9 mouse cellular contexts compared by ENCODE assay signal in the genomic region with DNA sequence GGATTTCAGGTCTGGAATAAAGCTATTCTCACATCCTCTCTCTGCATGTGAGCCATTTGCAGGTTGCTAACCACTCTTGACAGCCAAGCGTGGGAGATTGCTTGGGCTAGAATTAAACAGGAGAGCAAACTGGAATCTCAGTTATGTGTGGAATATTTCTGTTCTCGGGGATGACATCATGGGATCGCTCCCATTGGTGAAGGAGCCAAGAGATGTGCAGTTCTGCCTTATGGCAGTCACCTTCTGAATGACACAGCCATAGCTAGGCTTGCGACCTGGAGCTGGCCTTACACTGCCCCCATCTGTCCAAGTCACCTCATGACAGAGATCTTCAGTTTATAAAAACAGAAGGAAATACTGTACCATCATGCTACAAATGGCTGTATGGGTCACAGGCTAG.
A peak's percentile ranks its signal among the peaks of the same experiment; 100 is the strongest.
DNase-seq lines count a peak whose midpoint lies in the region; ATAC-seq and TF ChIP-seq lines count a peak whose summit lies in the region.
"Had no signal": no experiment of that assay in that cellular context is flagged by ENCODE, and none has a peak within 500 bp of the region (broad histone marks: within the 10 kb centered on the region; RNA-seq: fewer than 3 reads in every experiment).

No protein-coding gene starts in this region.

- H3K9ac ChIP-seq in neural tube, embryonic 12.5 days: no peak overlapping the region
- H3K9ac ChIP-seq: heart, embryonic 15.5 days had no signal

- no peaks in the 10 kb centered on the region for H3K27me3 ChIP-seq in cerebellum, adult 2 months (ENCODE audit: control insufficient read depth, insufficient read depth, low read length)
- H3K27me3 ChIP-seq in neural tube, embryonic 12.5 days (replicated peaks): no peaks in the 10 kb centered on the region
- H3K27me3 ChIP-seq: heart, embryonic 15.5 days had no signal

- H3K9me3 ChIP-seq in neural tube, embryonic 12.5 days: no peaks in the 10 kb centered on the region
- H3K9me3 ChIP-seq: heart, embryonic 15.5 days had no signal

- peaks cover 6% of the 10 kb centered on the region; the same call in 1 of the 2 replicates for H3K4me1 ChIP-seq in cerebellum, adult 2 months (ENCODE audit: control insufficient read depth, insufficient read depth, low read length)
- H3K4me1 ChIP-seq in neural tube, embryonic 12.5 days: no peaks in the 10 kb centered on the region; the same call in 1 of the 2 replicates
- H3K4me1 ChIP-seq: heart, embryonic 15.5 days had no signal

- TF ChIP-seq POLR2A in cerebellum, adult 2 months (IDR thresholded peaks at IDR 0.05; ENCODE audit: borderline replicate concordance, insufficient read depth, low read length): peak; percentile 14; the same call in 1 of the 2 replicates

- TF ChIP-seq CTCF in cerebellum, adult 2 months (IDR thresholded peaks at IDR 0.05; ENCODE audit: borderline replicate concordance, insufficient read depth, low read depth, low read length): peak; percentile 97

- H3K27ac ChIP-seq in cerebellum, adult 2 months (ENCODE audit: insufficient read depth, low read length): peak overlapping the region; percentile 88
- H3K27ac ChIP-seq in neural tube, embryonic 12.5 days: no peak overlapping the region
- H3K27ac ChIP-seq: heart, embryonic 15.5 days had no signal

- ATAC-seq in neural tube, embryonic 12.5 days (ENCODE audit: low FRiP score, low read depth): peak; percentile 85; the same call in 1 of the 2 replicates

- WGBS in cerebellum, adult 2 months: 8% methylated on average over 4 of the region's 4 CpGs
- WGBS in neural tube, embryonic 12.5 days: 55% methylated on average over 4 of the region's 4 CpGs

- intact Hi-C loops in left cerebral cortex, postnatal 10 days (cut with DNase I): loop anchor here (5.0 to 10.0 kb wide), 2 partner anchors 115 to 457 kb away; a partner anchor contains a TSS

- H3K4me2 ChIP-seq in neural tube, embryonic 12.5 days (replicated peaks): no peak overlapping the region
- H3K4me2 ChIP-seq: heart, embryonic 15.5 days had no signal

- DNase-seq in gastrocnemius, adult 18-20 months (ENCODE audit: low spot score): peak; percentile 22
- no peak for DNase-seq in gastrocnemius, adult 8-10 months (ENCODE audit: low spot score in 2 of 2)
- DNase-seq in cerebellum, adult 2 months: peak; percentile 88 to 94
- DNase-seq in frontal cortex, postnatal 10 days (ENCODE audit: low spot score in 2 of 2): peak; percentile 43 to 59
- peak; percentile 59 for DNase-seq in kidney, adult 18-20 months
- DNase-seq in left cerebral cortex, postnatal 10 days (ENCODE audit: extremely low spot score in 1 of 2, low spot score in 2 of 2): peak; percentile 53 to 61
- no peak for DNase-seq in thymus, postnatal 14 days

- H3K36me3 ChIP-seq in neural tube, embryonic 12.5 days: no peaks in the 10 kb centered on the region
- H3K36me3 ChIP-seq: heart, embryonic 15.5 days had no signal

- H3K4me3 ChIP-seq in cerebellum, adult 2 months (replicated peaks; ENCODE audit: insufficient read depth, low read depth, low read length): no peak overlapping the region
- H3K4me3 ChIP-seq in neural tube, embryonic 12.5 days: no peak overlapping the region
- H3K4me3 ChIP-seq: heart, embryonic 15.5 days had no signal

Comparison
In these comparisons a context has a peak if more than half of its experiments do, and no peak if none do; other contexts are left out.
1. DNase-seq: peak in gastrocnemius, adult 18-20 months (single experiment), cerebellum, adult 2 months (2 of 2), frontal cortex, postnatal 10 days (2 of 2), kidney, adult 18-20 months (single experiment) and left cerebral cortex, postnatal 10 days (2 of 2); none in gastrocnemius, adult 8-10 months (0 of 2) and thymus, postnatal 14 days (single experiment).